Mouse (Mus musculus): ENCODE results near the gene Morc2a. TPM values are rescaled to one million over a fixed set of nuclear protein-coding genes. Genes with fewer than 3 reads are reported as not detected.

Gene Morc2a
- total RNA-seq, 1 experiment: 36.3 TPM

DNA sequence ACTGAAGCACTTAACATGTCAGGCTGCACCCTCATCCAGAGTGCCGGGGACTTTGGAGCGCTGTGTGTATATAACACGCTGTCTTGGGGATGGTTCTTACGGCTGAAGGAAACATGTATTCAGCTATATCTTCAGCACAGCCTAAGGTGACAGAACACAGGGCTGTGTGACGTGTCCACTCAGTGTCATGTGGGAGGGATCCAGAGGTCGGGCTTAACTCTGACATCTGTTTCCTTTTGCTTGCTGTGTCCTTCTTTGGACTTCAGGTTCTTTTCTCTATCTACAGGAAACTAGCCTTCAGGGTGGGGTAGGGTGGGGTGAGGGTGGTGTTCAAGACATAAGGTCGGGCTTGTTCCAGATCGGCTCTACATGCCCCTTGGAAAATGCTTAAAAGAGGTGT lies 58.1 kb downstream of the Morc2a start:
- TF ChIP-seq HCFC1 (IDR thresholded peaks at IDR 0.05; ENCODE audit: borderline replicate concordance, insufficient read depth, low read length) (no peak), ZC3H11A (IDR thresholded peaks at IDR 0.05; ENCODE audit: borderline replicate concordance, low read depth, low read length) (no peak), CHD2 (IDR thresholded peaks at IDR 0.05; ENCODE audit: low read depth, low read length) (no peak), MAFK (IDR thresholded peaks at IDR 0.05; ENCODE audit: insufficient read depth, low read depth, low read length) (no peak), ZNF384 (IDR thresholded peaks at IDR 0.05; ENCODE audit: low read depth, low read length) (no peak)
- Histone ChIP-seq H3K4me1 (ENCODE audit: control insufficient read depth in 2 of 2, insufficient read depth in 2 of 2, low read length in 2 of 2, poor library complexity in 1 of 2) (peaks cover 0 to 11% of the 10 kb centered on the region in 2 experiments; a peak in 2 of 4 replicates), H3K4me3 (ENCODE audit: insufficient read depth in 1 of 2, low read depth in 1 of 2, low read length in 2 of 2, poor library complexity in 1 of 2, severe bottlenecking in 1 of 2) (no peak overlapping the region), H3K9ac (ENCODE audit: insufficient read depth, low read depth, low read length, poor library complexity, severe bottlenecking) (no peak overlapping the region), H3K36me3 (ENCODE audit: control insufficient read depth, insufficient read depth, low read length, poor library complexity, severe bottlenecking) (no peaks in the 10 kb centered on the region), H3K27ac (ENCODE audit: insufficient read depth, low read depth, low read length, poor library complexity, severe bottlenecking) (no peak overlapping the region), H3K9me3 (ENCODE audit: control insufficient read depth, insufficient read depth, low read depth, low read length) (no peaks in the 10 kb centered on the region)
- DNase-seq (ENCODE audit: low read depth, low spot score): no peak
- in situ Hi-C loops (cut with MboI; ENCODE audit: low sequenced_read_pairs in 2 of 2, unreplicated experiment in 2 of 2): no loop called here

DNA sequence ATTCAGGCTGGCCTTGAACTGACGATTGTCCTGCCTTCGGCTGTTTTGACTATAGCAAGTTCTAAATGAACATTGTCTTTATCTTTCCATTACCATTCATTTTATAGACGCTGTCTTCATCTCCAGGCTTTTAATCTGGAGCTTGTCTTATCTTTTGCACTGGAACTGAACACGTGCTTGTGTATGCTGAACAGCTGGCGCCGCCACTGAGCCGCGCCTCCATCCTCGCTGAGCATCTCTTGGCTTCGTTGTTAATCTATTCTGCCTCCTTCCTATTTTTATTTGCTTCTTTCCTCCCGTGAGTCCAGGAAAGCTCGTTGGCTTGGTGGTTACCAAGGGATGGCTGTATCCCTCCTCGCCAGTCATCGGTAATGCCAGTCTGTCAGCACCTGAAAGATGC lies 61.2 kb downstream of the Morc2a start:
- Histone ChIP-seq H3K36me3 (ENCODE audit: control insufficient read depth, insufficient read depth, low read length, poor library complexity, severe bottlenecking) (no peaks in the 10 kb centered on the region), H3K4me1 (ENCODE audit: control insufficient read depth in 2 of 2, insufficient read depth in 2 of 2, low read length in 2 of 2, poor library complexity in 1 of 2) (peaks cover 0 to 8% of the 10 kb centered on the region in 2 experiments; a peak in 2 of 4 replicates), H3K9me3 (ENCODE audit: control insufficient read depth, insufficient read depth, low read depth, low read length) (no peaks in the 10 kb centered on the region), H3K9ac (ENCODE audit: insufficient read depth, low read depth, low read length, poor library complexity, severe bottlenecking) (no peak overlapping the region), H3K4me3 (ENCODE audit: insufficient read depth in 1 of 2, low read depth in 1 of 2, low read length in 2 of 2, poor library complexity in 1 of 2, severe bottlenecking in 1 of 2) (no peak overlapping the region), H3K27ac (ENCODE audit: insufficient read depth, low read depth, low read length, poor library complexity, severe bottlenecking) (no peak overlapping the region)
- no peak for DNase-seq (ENCODE audit: low read depth, low spot score)
- no peak for TF ChIP-seq ZNF384 (IDR thresholded peaks at IDR 0.05; ENCODE audit: low read depth, low read length)
- TF ChIP-seq MAFK (IDR thresholded peaks at IDR 0.05; ENCODE audit: insufficient read depth, low read depth, low read length): no peak
- no peak for TF ChIP-seq CHD2 (IDR thresholded peaks at IDR 0.05; ENCODE audit: low read depth, low read length)
- TF ChIP-seq ZC3H11A (IDR thresholded peaks at IDR 0.05; ENCODE audit: borderline replicate concordance, low read depth, low read length): no peak
- TF ChIP-seq HCFC1 (IDR thresholded peaks at IDR 0.05; ENCODE audit: borderline replicate concordance, insufficient read depth, low read length): no peak
- in situ Hi-C loops (cut with MboI; ENCODE audit: low sequenced_read_pairs in 2 of 2, unreplicated experiment in 2 of 2): no loop called here

DNA sequence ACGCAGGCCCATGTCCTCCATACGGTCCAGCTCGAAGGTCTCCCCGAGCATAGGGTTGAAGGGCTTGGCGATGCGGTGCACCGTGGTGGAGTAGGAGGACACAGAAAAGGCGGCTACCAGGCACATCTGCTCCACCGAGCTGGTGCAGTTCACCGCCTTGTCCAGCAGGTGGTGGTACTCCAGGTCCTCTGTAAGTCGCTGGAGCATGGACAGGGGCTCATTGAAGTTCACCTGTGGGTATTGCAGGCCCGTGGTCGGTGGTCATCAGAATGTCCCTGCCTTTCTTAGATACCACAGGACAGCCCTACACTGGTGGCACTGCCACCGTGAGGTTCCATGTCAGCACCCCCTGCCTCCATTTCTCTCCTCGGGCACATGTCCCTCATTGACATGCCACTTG lies 65.5 kb downstream of the Morc2a start:
- H3K9ac ChIP-seq (ENCODE audit: insufficient read depth, low read depth, low read length, poor library complexity, severe bottlenecking): no peak overlapping the region
- H3K9me3 ChIP-seq (ENCODE audit: control insufficient read depth, insufficient read depth, low read depth, low read length): no peaks in the 10 kb centered on the region
- in situ Hi-C loops (cut with MboI; ENCODE audit: low sequenced_read_pairs in 2 of 2, unreplicated experiment in 2 of 2): no loop called here
- peak; percentile 56 for DNase-seq (ENCODE audit: low read depth, low spot score)
- no peaks in the 10 kb centered on the region for H3K4me1 ChIP-seq (ENCODE audit: control insufficient read depth in 2 of 2, insufficient read depth in 2 of 2, low read length in 2 of 2, poor library complexity in 1 of 2)
- no peak overlapping the region for H3K27ac ChIP-seq (ENCODE audit: insufficient read depth, low read depth, low read length, poor library complexity, severe bottlenecking)
- no peak overlapping the region for H3K4me3 ChIP-seq (ENCODE audit: insufficient read depth in 1 of 2, low read depth in 1 of 2, low read length in 2 of 2, poor library complexity in 1 of 2, severe bottlenecking in 1 of 2)
- TF ChIP-seq MAFK (IDR thresholded peaks at IDR 0.05; ENCODE audit: insufficient read depth, low read depth, low read length) (no peak), HCFC1 (IDR thresholded peaks at IDR 0.05; ENCODE audit: borderline replicate concordance, insufficient read depth, low read length) (no peak), ZNF384 (IDR thresholded peaks at IDR 0.05; ENCODE audit: low read depth, low read length) (no peak), ZC3H11A (IDR thresholded peaks at IDR 0.05; ENCODE audit: borderline replicate concordance, low read depth, low read length) (peak; percentile 71; the same call in 1 of the 2 replicates), CHD2 (IDR thresholded peaks at IDR 0.05; ENCODE audit: low read depth, low read length) (no peak)
- H3K36me3 ChIP-seq (ENCODE audit: control insufficient read depth, insufficient read depth, low read length, poor library complexity, severe bottlenecking): no peaks in the 10 kb centered on the region

DNA sequence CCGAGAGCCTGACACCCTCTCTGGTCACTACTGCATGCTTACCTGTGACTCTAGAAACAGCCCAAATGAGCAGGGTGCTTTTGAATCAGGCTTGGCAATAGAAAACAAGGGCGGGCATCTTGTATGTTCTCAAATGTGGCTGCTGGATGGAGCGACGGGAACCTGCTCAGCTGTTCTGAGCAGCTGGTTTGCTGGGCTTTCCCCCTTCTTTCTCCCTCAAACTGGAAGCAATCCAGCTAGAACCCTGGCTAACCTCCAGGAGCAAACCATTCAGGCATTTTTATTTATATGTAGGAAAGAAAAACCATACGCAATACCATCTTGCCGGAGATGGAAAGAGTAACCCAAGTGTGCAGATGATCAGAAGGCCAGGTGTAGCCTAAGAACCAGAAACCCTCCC lies 67.7 kb downstream of the Morc2a start:
- Histone ChIP-seq H3K27ac (ENCODE audit: insufficient read depth, low read depth, low read length, poor library complexity, severe bottlenecking) (no peak overlapping the region), H3K4me1 (ENCODE audit: control insufficient read depth in 2 of 2, insufficient read depth in 2 of 2, low read length in 2 of 2, poor library complexity in 1 of 2) (no peaks in the 10 kb centered on the region), H3K36me3 (ENCODE audit: control insufficient read depth, insufficient read depth, low read length, poor library complexity, severe bottlenecking) (no peaks in the 10 kb centered on the region), H3K9ac (ENCODE audit: insufficient read depth, low read depth, low read length, poor library complexity, severe bottlenecking) (no peak overlapping the region), H3K4me3 (ENCODE audit: insufficient read depth in 1 of 2, low read depth in 1 of 2, low read length in 2 of 2, poor library complexity in 1 of 2, severe bottlenecking in 1 of 2) (no peak overlapping the region), H3K9me3 (ENCODE audit: control insufficient read depth, insufficient read depth, low read depth, low read length) (no peaks in the 10 kb centered on the region)
- no peak for DNase-seq (ENCODE audit: low read depth, low spot score)
- TF ChIP-seq CHD2 (IDR thresholded peaks at IDR 0.05; ENCODE audit: low read depth, low read length): no peak
- TF ChIP-seq ZNF384 (IDR thresholded peaks at IDR 0.05; ENCODE audit: low read depth, low read length): no peak
- no peak for TF ChIP-seq MAFK (IDR thresholded peaks at IDR 0.05; ENCODE audit: insufficient read depth, low read depth, low read length)
- no peak for TF ChIP-seq HCFC1 (IDR thresholded peaks at IDR 0.05; ENCODE audit: borderline replicate concordance, insufficient read depth, low read length)
- no peak for TF ChIP-seq ZC3H11A (IDR thresholded peaks at IDR 0.05; ENCODE audit: borderline replicate concordance, low read depth, low read length)
- in situ Hi-C loops (cut with MboI; ENCODE audit: low sequenced_read_pairs in 2 of 2, unreplicated experiment in 2 of 2): no loop called here

DNA sequence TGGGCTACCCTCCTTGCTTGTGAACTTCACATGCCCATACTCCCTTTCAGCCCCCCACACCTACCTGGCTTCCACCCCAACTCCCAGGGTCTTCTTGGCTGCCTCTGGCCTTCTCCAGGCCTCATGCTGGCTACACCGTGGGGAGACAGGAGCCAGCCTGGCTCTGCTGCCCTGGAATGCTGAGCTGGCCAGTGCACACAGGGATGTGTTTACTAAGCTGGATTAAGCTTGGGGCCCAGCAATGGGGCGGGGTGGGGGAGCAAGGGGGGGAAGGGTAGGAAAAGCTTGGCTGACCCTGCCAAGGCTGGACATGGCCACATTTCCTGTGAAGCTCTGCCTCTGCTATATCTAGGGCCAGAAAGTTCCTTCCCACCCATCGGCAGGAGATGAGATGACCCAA lies 73.0 kb downstream of the Morc2a start:
- no peaks in the 10 kb centered on the region for H3K9me3 ChIP-seq (ENCODE audit: control insufficient read depth, insufficient read depth, low read depth, low read length)
- DNase-seq (ENCODE audit: low read depth, low spot score): no peak
- in situ Hi-C loops (cut with MboI; ENCODE audit: low sequenced_read_pairs in 2 of 2, unreplicated experiment in 2 of 2): no loop called here
- no peak overlapping the region for H3K9ac ChIP-seq (ENCODE audit: insufficient read depth, low read depth, low read length, poor library complexity, severe bottlenecking)
- TF ChIP-seq CHD2 (IDR thresholded peaks at IDR 0.05; ENCODE audit: low read depth, low read length) (no peak), ZNF384 (IDR thresholded peaks at IDR 0.05; ENCODE audit: low read depth, low read length) (no peak), ZC3H11A (IDR thresholded peaks at IDR 0.05; ENCODE audit: borderline replicate concordance, low read depth, low read length) (no peak), HCFC1 (IDR thresholded peaks at IDR 0.05; ENCODE audit: borderline replicate concordance, insufficient read depth, low read length) (no peak), MAFK (IDR thresholded peaks at IDR 0.05; ENCODE audit: insufficient read depth, low read depth, low read length) (no peak)
- no peaks in the 10 kb centered on the region for H3K4me1 ChIP-seq (ENCODE audit: control insufficient read depth in 2 of 2, insufficient read depth in 2 of 2, low read length in 2 of 2, poor library complexity in 1 of 2)
- no peak overlapping the region for H3K27ac ChIP-seq (ENCODE audit: insufficient read depth, low read depth, low read length, poor library complexity, severe bottlenecking)
- no peaks in the 10 kb centered on the region for H3K36me3 ChIP-seq (ENCODE audit: control insufficient read depth, insufficient read depth, low read length, poor library complexity, severe bottlenecking)
- no peak overlapping the region for H3K4me3 ChIP-seq (ENCODE audit: insufficient read depth in 1 of 2, low read depth in 1 of 2, low read length in 2 of 2, poor library complexity in 1 of 2, severe bottlenecking in 1 of 2)
